Mouse (Mus musculus) intestine, embryonic 15.5 days (tissue): ENCODE results near the gene Peg3. TPM values are rescaled to one million over a fixed set of nuclear protein-coding genes. Genes with fewer than 3 reads are reported as not detected.
A peak's percentile ranks its signal among the peaks of the same experiment; 100 is the strongest.

ENCODE experiments used
- ATAC-seq: fragments of 200-750 bp; cut with Nextera tagmentation; 2 replicates; pipeline ENCODE4 v1.8.0; 2017; ENCODE audit warnings: moderate TSS enrichment, moderate library complexity
- H3K27ac ChIP-seq: fragments of 300-500 bp; sonication (generic); 2 replicates; pipeline ENCODE4 v1.5.1; 2015; ENCODE audit warnings: mild to moderate bottlenecking, inconsistent platforms
- H3K27me3 ChIP-seq: fragments of 300-500 bp; sonication (generic); replicated peaks from 2 replicates; pipeline ENCODE4 v1.6.1; 2015; ENCODE audit warnings: inconsistent platforms
- H3K36me3 ChIP-seq: fragments of 300-500 bp; sonication (generic); 2 replicates; pipeline ENCODE4 v1.6.1; 2015; ENCODE audit warnings: inconsistent platforms
- H3K4me1 ChIP-seq: fragments of 300-500 bp; sonication (generic); replicated peaks from 2 replicates; pipeline ENCODE4 v1.6.1; 2015; ENCODE audit warnings: inconsistent platforms
- H3K4me2 ChIP-seq: fragments of 300-500 bp; sonication (generic); replicated peaks from 2 replicates; pipeline ENCODE4 v1.6.1; 2015; ENCODE audit warnings: mild to moderate bottlenecking, inconsistent platforms
- H3K4me3 ChIP-seq: fragments of 300-500 bp; sonication (generic); replicated peaks from 2 replicates; pipeline ENCODE4 v1.5.1; 2015; ENCODE audit warnings: inconsistent platforms
- H3K9ac ChIP-seq: fragments of 300-500 bp; sonication (generic); 2 replicates; pipeline ENCODE4 v1.6.1; 2015; ENCODE audit warnings: inconsistent platforms
- H3K9me3 ChIP-seq: fragments of 300-500 bp; sonication (generic); 2 replicates; pipeline ENCODE4 v1.6.1; 2016; ENCODE audit warnings: inconsistent platforms
- WGBS: fragments of 180-500 bp; shearing (Covaris S2); methylation state at CpG from one replicate; pipeline ENCODE4 v1.1.7; 2015; 5-methylcytosine and 5-hydroxymethylcytosine counted together
- polyA plus RNA-seq: library from polyadenylated mRNA; unstranded; fragments of >200 nt; fragmentation: Nextera tagmentation; extraction: Ambion mirVana; gene quantifications from 2 replicates; pipeline ENCODE4 v1.2.1, GENCODE M21; 2015

Gene Peg3
- polyA plus RNA-seq, 1 experiment from 2014 or later, result 113 TPM

DNA sequence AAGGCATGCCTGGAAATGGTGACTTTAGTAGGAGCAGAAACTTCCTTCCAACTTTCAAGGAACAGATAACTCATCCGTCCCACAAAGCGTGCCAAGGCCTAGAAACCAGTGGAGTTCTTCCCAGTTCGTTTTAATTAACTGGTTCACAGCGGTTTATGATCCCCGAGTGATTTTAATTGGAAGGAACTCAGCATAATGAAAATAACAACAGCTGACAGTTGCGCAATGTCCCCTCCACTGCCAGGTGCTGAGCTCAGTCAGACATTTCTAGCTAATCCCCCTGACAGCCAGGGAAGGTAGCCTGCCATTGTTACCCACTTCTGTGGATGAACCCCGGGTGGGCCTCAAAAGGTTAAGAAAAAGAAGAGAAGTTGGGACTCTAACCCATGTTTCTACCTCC, 19.0 kb upstream of the Peg3 start:
- Histone ChIP-seq H3K9me3 (no peaks in the 10 kb centered on the region), H3K4me3 (no peak overlapping the region), H3K4me1 (no peaks in the 10 kb centered on the region), H3K4me2 (no peak overlapping the region), H3K27ac (no peak overlapping the region), H3K36me3 (no peaks in the 10 kb centered on the region), H3K27me3 (no peaks in the 10 kb centered on the region), H3K9ac (no peak overlapping the region)
- 84% methylated on average over 7 of the region's 7 CpGs for WGBS
- no peak for ATAC-seq

DNA sequence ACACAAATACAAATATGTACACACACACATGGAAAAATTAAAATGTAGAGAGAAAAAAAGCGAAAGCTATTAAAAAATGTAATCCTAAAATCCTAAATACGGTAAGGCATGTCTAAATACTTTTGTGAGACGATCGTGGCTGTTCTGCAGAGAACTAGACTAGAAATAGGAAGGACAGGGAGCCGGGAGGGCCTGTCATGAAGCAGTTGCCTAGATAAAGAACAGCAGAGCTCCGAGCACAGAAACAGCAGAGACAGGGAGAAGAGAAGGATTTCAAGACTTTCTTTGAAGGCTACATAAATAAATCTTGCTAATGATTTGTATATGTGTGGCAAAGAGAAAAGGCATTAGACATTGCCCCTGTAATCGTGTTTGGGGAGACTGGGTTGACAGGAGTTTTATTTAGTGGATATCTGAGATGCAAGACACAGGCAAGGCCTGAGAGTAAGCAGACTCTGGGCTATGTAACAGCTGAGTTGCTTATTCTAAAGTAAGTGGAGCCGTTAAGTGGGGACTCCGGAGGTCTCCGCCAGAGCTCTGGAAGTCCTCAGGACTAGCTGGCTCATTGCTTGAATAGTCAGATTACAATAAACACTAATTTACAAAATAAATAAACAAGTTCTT, 14.2 kb upstream of the Peg3 start:
- H3K4me1 ChIP-seq, result 0 out of 2 replicates have a peak, but pooled peaks cover 3% of the 10 kb centered on the region
- no peak overlapping the region for H3K4me2 ChIP-seq
- H3K27ac ChIP-seq, result 0 out of 2 replicates have a peak overlapping the region, but pooled peaks have one; percentile 22
- no peak overlapping the region for H3K9ac ChIP-seq
- H3K9me3 ChIP-seq, result no peaks in the 10 kb centered on the region
- no peaks in the 10 kb centered on the region for H3K36me3 ChIP-seq
- no peaks in the 10 kb centered on the region for H3K27me3 ChIP-seq
- no peak overlapping the region for H3K4me3 ChIP-seq
- peak; percentile 91 for ATAC-seq
- 31% methylated on average over 10 of the region's 10 CpGs for WGBS

DNA sequence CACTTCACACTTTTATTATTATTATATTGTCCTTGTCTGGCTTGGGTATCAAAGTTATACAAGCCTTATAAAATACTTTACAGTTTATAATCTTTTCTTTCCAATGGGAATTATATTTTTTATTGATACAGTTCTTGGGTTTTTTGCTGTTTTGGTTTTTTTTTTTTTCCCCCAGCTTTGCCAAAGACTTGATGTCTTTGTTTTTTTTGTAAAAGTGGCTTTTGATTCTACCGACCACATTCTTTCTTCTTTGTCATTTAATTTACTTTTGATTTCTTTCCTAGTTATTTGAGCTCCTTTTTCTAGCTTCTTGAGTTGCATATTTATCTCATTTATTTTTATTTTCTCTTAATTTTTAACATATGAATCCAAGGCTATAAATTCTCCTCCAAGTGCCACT, 5.8 kb upstream of the Peg3 start:
- Histone ChIP-seq H3K36me3 (no peaks in the 10 kb centered on the region), H3K4me2 (no peak overlapping the region), H3K9me3 (no peaks in the 10 kb centered on the region), H3K4me1 (no peaks in the 10 kb centered on the region), H3K27me3 (no peaks in the 10 kb centered on the region), H3K9ac (no peak overlapping the region), H3K4me3 (no peak overlapping the region), H3K27ac (no peak overlapping the region)
- WGBS, result 74% methylated on average over 1 of the region's 1 CpGs
- no peak for ATAC-seq

- WGBS, result 48% methylated on average over 4 of the region's 4 CpGs
- Histone ChIP-seq H3K27me3 (no peaks in the 10 kb centered on the region), H3K4me3 (peak overlapping the region; percentile 48), H3K4me1 (no peaks in the 10 kb centered on the region), H3K9ac (peak overlapping the region; percentile 17), H3K4me2 (peak overlapping the region; percentile 47), H3K27ac (no peak overlapping the region), H3K9me3 (peaks cover 5% of the 10 kb centered on the region; the same call in 1 of the 2 replicates), H3K36me3 (no peaks in the 10 kb centered on the region)
- no peak for ATAC-seq
Observed at GRCm38 (mm10) chr7:6731930-6732329, 1.7 kb upstream of the Peg3 start.

DNA sequence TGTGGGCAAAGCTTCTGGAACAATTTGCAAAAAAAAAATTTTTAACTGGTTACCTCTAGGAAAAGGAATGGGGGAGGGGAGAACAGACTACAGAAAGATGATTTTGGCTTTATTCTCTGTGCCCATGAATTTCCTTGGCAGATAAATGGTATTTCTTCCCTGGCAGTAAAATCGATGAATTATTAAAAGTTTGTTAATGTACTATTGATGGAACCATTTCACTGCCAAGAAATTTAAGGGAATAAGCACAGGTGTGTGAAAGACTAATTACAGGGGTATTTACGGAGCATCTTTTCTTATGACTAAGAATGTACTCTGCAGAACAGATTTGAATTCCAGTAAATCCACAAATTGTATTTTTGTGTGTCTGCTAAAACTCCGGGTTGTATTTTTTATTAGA, 1.1 kb upstream of the Peg3 start:
- no peak for ATAC-seq
- Histone ChIP-seq H3K4me3 (peak overlapping the region; percentile 48), H3K27ac (no peak overlapping the region), H3K4me1 (no peaks in the 10 kb centered on the region), H3K36me3 (no peaks in the 10 kb centered on the region), H3K9me3 (peaks cover 5% of the 10 kb centered on the region; the same call in 1 of the 2 replicates), H3K4me2 (peak overlapping the region; percentile 66), H3K27me3 (no peaks in the 10 kb centered on the region), H3K9ac (no peak overlapping the region)
- WGBS, result 52% methylated on average over 3 of the region's 3 CpGs

GRCm38 (mm10) chr7:6730801-6731200, 570 bp upstream of the Peg3 start:
- Histone ChIP-seq H3K27me3 (no peaks in the 10 kb centered on the region), H3K4me2 (peak overlapping the region; percentile 66), H3K9me3 (peaks cover 5% of the 10 kb centered on the region; the same call in 1 of the 2 replicates), H3K36me3 (no peaks in the 10 kb centered on the region), H3K27ac (no peak overlapping the region), H3K4me3 (peak overlapping the region; percentile 48), H3K9ac (0 out of 2 replicates have a peak overlapping the region, but pooled peaks have one; percentile 3), H3K4me1 (no peaks in the 10 kb centered on the region)
- 56% methylated on average over 15 of the region's 15 CpGs for WGBS
- ATAC-seq, result no peak

GRCm38 (mm10) chr7:6729061-6729817, 992 bp downstream of the Peg3 start:
- no peaks in the 10 kb centered on the region for H3K36me3 ChIP-seq
- peaks cover 5% of the 10 kb centered on the region; the same call in 1 of the 2 replicates for H3K9me3 ChIP-seq
- ATAC-seq, result peak; percentile 57
- 50% methylated on average over 37 of the region's 37 CpGs for WGBS
- peak overlapping the region; percentile 48 for H3K4me3 ChIP-seq
- H3K27me3 ChIP-seq, result no peaks in the 10 kb centered on the region
- H3K9ac ChIP-seq, result peak overlapping the region; percentile 53
- peak overlapping the region; percentile 87 for H3K27ac ChIP-seq
- no peaks in the 10 kb centered on the region for H3K4me1 ChIP-seq
- peak overlapping the region; percentile 66 for H3K4me2 ChIP-seq

- Histone ChIP-seq H3K4me3 (peak overlapping the region; percentile 48), H3K4me1 (no peaks in the 10 kb centered on the region), H3K4me2 (peak overlapping the region; percentile 66), H3K9me3 (peaks cover 5% of the 10 kb centered on the region; the same call in 1 of the 2 replicates), H3K27ac (peak overlapping the region; percentile 87), H3K36me3 (no peaks in the 10 kb centered on the region), H3K27me3 (no peaks in the 10 kb centered on the region), H3K9ac (no peak overlapping the region)
- ATAC-seq, result peak; percentile 83
- 49% methylated on average over 19 of the region's 19 CpGs for WGBS
Observed at GRCm38 (mm10) chr7:6728263-6728931, 1.8 kb downstream of the Peg3 start.

DNA sequence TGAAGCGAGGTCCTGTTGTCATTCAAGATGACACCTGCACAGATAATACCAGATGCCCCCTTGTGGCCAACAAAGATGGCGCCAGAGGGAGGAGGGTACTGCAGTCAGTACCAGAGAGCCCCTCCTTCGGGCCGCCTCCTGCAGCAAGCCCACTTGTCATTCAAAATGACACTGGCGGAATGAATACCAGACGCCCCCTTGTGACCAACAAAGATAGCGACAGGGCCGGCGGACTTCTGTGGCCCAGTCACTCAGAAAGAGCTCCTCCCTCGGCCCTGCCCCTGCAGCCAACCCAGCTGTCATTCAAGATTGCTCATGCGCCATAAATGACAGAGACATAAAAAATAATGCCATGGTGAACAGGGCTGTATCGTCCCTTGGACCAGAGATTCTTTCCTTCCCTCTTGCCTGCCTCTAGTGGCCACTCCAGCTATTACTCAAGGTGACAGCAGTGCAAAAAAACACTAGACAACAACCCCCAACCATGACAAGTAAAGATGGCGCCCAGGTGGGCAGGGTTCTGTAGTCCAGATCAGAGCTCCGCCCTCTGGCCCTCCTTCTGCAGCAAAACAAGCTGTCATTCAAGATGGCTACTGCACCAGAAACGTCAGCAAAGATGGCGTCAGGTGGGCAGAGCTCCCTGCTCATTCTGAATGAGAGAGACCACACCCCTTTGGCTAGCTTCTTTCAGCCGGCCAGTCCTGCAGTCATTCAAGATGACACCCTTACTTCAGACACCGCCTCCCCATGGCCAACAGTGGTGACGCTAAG, 2.7 kb downstream of the Peg3 start:
- WGBS, result 53% methylated on average over 19 of the region's 19 CpGs
- H3K27ac ChIP-seq, result peak overlapping the region; percentile 79
- peak overlapping the region; percentile 66 for H3K4me2 ChIP-seq
- peak; percentile 68 for ATAC-seq
- H3K4me3 ChIP-seq, result peak overlapping the region; percentile 48
- peaks cover 5% of the 10 kb centered on the region; the same call in 1 of the 2 replicates for H3K9me3 ChIP-seq
- no peak overlapping the region for H3K9ac ChIP-seq
- no peaks in the 10 kb centered on the region for H3K27me3 ChIP-seq
- no peaks in the 10 kb centered on the region for H3K36me3 ChIP-seq
- no peaks in the 10 kb centered on the region for H3K4me1 ChIP-seq

DNA sequence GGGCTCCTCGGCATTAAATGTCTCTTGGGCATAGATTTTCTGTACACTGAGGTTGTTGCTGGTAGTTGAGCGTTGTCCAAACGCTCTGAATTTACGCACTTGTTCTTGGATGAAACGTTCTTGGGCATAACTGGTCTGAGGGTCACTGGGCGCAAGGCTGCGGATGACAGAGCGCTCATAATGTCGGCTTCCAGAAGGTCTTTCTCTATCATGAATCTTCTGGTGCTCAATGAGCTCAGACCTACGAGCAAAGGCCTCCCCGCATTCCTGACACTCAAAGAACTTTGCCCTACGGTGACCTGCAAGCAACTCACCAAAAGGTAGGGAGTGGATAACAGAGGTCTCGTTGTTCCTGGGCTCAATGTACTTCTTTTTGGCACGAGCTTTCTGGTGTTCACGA, 20.8 kb downstream of the Peg3 start:
- peaks cover 11% of the 10 kb centered on the region; the same call in 1 of the 2 replicates for H3K36me3 ChIP-seq

GRCm38 (mm10) chr7:6708451-6709180, 21.6 kb downstream of the Peg3 start:
- H3K9ac ChIP-seq, result no peak overlapping the region
- no peaks in the 10 kb centered on the region for H3K4me1 ChIP-seq
- H3K4me2 ChIP-seq, result no peak overlapping the region
- no peak for ATAC-seq
- no peak overlapping the region for H3K4me3 ChIP-seq
- no peak overlapping the region for H3K27ac ChIP-seq
- no peaks in the 10 kb centered on the region for H3K9me3 ChIP-seq
- H3K27me3 ChIP-seq, result no peaks in the 10 kb centered on the region
- peaks cover 11% of the 10 kb centered on the region; the same call in 1 of the 2 replicates for H3K36me3 ChIP-seq
- 88% methylated on average over 17 of the region's 17 CpGs for WGBS

More for the DNA sequence above, 20.8 kb downstream of the Peg3 start:
- H3K9me3 ChIP-seq, result no peaks in the 10 kb centered on the region
- H3K4me2 ChIP-seq, result no peak overlapping the region
- no peak overlapping the region for H3K9ac ChIP-seq
- H3K27me3 ChIP-seq, result no peaks in the 10 kb centered on the region
- H3K4me3 ChIP-seq, result no peak overlapping the region
- WGBS, result 93% methylated on average over 15 of the region's 15 CpGs
- ATAC-seq, result no peak
- H3K27ac ChIP-seq, result no peak overlapping the region
- no peaks in the 10 kb centered on the region for H3K4me1 ChIP-seq
